22 mouse cellular contexts compared by ENCODE assay signal in the genomic region with DNA sequence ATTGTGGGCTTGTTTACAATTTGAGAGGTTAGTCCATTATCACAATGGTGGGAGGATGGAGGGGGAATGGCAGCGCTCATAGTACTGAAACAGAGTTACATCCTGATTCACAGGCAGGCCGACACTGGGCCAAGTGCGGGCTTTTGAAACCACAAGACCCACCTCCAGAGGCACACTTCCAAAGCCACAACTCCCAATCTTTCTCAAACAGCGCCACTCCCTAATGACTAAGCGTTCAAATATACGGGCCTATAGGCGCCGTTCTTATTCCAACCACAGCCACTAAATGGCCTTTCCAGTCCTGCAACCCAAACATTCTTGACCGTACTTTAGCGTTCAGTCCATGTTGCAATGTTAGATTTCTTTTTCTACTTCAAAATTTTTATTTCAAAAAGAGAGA. TPM values are rescaled to one million over a fixed set of nuclear protein-coding genes. Genes with fewer than 3 reads are reported as not detected.
DNase-seq lines count a peak whose midpoint lies in the region; ATAC-seq and TF ChIP-seq lines count a peak whose summit lies in the region.
"Had no signal": no experiment of that assay in that cellular context is flagged by ENCODE, and none has a peak within 500 bp of the region (broad histone marks: within the 10 kb centered on the region; RNA-seq: fewer than 3 reads in every experiment).

No protein-coding gene starts in this region.

- H3K4me2 ChIP-seq in lung, postnatal 0 days (replicated peaks; ENCODE audit: low read depth, low read length) = no peak overlapping the region
- peak overlapping the region; percentile 61 for H3K4me2 ChIP-seq in myocyte (ENCODE audit: low read depth)
- H3K4me2 ChIP-seq: embryonic facial prominence, embryonic 13.5 days; forebrain, embryonic 12.5 days; kidney, embryonic 15.5 days; neural tube, embryonic 15.5 days had no signal

- no peak for TF ChIP-seq POLR2A in myocyte (IDR thresholded peaks at IDR 0.05; ENCODE audit: insufficient read length, low read depth)

- TF ChIP-seq EP300 in lung, postnatal 0 days (IDR thresholded peaks at IDR 0.05) = no peak

- H3K4me1 ChIP-seq in lung, postnatal 0 days (ENCODE audit: insufficient read depth, low read depth, low read length) = no peaks in the 10 kb centered on the region
- H3K4me1 ChIP-seq: embryonic facial prominence, embryonic 13.5 days; forebrain, embryonic 12.5 days; kidney, embryonic 15.5 days; neural tube, embryonic 15.5 days had no signal

- H3K27ac ChIP-seq in lung, postnatal 0 days (ENCODE audit: low read length) = no peak overlapping the region
- H3K27ac ChIP-seq: embryonic facial prominence, embryonic 13.5 days; forebrain, embryonic 12.5 days; heart, adult 2 months; kidney, embryonic 15.5 days; layer of hippocampus, adult 2 months; left cerebral cortex, adult 2 months; neural tube, embryonic 15.5 days had no signal

- H3K27me3 ChIP-seq in C2C12 (ENCODE audit: control insufficient read depth, insufficient read depth, insufficient read length) (no peaks in the 10 kb centered on the region), myocyte (ENCODE audit: control insufficient read depth, insufficient read depth, insufficient read length) (no peaks in the 10 kb centered on the region)
- no peaks in the 10 kb centered on the region for H3K27me3 ChIP-seq in lung, postnatal 0 days (replicated peaks; ENCODE audit: insufficient read depth, low read length)
- H3K27me3 ChIP-seq: embryonic facial prominence, embryonic 13.5 days; forebrain, embryonic 12.5 days; kidney, embryonic 15.5 days; neural tube, embryonic 15.5 days had no signal

- H3K4me3 ChIP-seq in C2C12 (ENCODE audit: insufficient read depth, poor library complexity, severe bottlenecking) (no peak overlapping the region), myocyte (no peak overlapping the region)
- no peak overlapping the region for H3K4me3 ChIP-seq in lung, postnatal 0 days (ENCODE audit: low read depth, low read length)
- H3K4me3 ChIP-seq: embryonic facial prominence, embryonic 13.5 days; forebrain, embryonic 12.5 days; heart, adult 2 months; kidney, embryonic 15.5 days; layer of hippocampus, adult 2 months; left cerebral cortex, adult 2 months; neural tube, embryonic 15.5 days had no signal

- H3K36me3 ChIP-seq in C2C12 (ENCODE audit: control insufficient read depth, insufficient read depth) (no peaks in the 10 kb centered on the region), myocyte (ENCODE audit: control insufficient read depth, insufficient read depth) (no peaks in the 10 kb centered on the region)
- H3K36me3 ChIP-seq in lung, postnatal 0 days (ENCODE audit: insufficient read depth, low read length) = no peaks in the 10 kb centered on the region
- H3K36me3 ChIP-seq: embryonic facial prominence, embryonic 13.5 days; forebrain, embryonic 12.5 days; kidney, embryonic 15.5 days; neural tube, embryonic 15.5 days had no signal

- H3K9ac ChIP-seq in lung, postnatal 0 days (replicated peaks; ENCODE audit: low read depth) = no peak overlapping the region
- H3K9ac ChIP-seq: embryonic facial prominence, embryonic 13.5 days; forebrain, embryonic 12.5 days; kidney, embryonic 15.5 days; neural tube, embryonic 15.5 days had no signal

- H3ac ChIP-seq in C2C12 (ENCODE audit: control insufficient read depth, insufficient read length, low read depth) = no peak overlapping the region
- H3ac ChIP-seq in myocyte (ENCODE audit: control insufficient read depth, insufficient read length) = no peak overlapping the region

- peak; percentile 76 for ATAC-seq in lung, postnatal 0 days
- no peak for ATAC-seq in inflammation-experienced regulatory T-cells, adult 6 months
- ATAC-seq: hindbrain, embryonic 16.5 days had no signal

- TF ChIP-seq CTCF in C2C12 (IDR thresholded peaks at IDR 0.05; ENCODE audit: control insufficient read depth, insufficient read depth, insufficient read length) = no peak
- peak; percentile 6; the same call in 1 of the 2 replicates for TF ChIP-seq CTCF in lung, postnatal 0 days (IDR thresholded peaks at IDR 0.05)

- H3K9me3 ChIP-seq in lung, postnatal 0 days (ENCODE audit: low read length) = no peaks in the 10 kb centered on the region
- H3K9me3 ChIP-seq: embryonic facial prominence, embryonic 13.5 days; forebrain, embryonic 12.5 days; kidney, embryonic 15.5 days; neural tube, embryonic 15.5 days had no signal

- 59% methylated on average over 10 of the region's 10 CpGs for WGBS in lung, postnatal 0 days

- no peaks in the 10 kb centered on the region for H3K79me3 ChIP-seq in C2C12 (ENCODE audit: low read depth)

- no peaks in the 10 kb centered on the region for H3K79me2 ChIP-seq in C2C12 (ENCODE audit: control insufficient read depth, insufficient read depth)
- H3K79me2 ChIP-seq in myocyte (ENCODE audit: control insufficient read depth, insufficient read depth) = no peaks in the 10 kb centered on the region

- DNase-seq in NIH3T3 (ENCODE audit: low read depth) = peak; percentile 93
- DNase-seq in lung, postnatal 0 days (ENCODE audit: low spot score) = peak; percentile 78
- DNase-seq in B cell, adult 2 months = no peak
- DNase-seq in spleen, postnatal 36 days (ENCODE audit: low spot score in 2 of 2) = no peak
- DNase-seq: cerebellum, adult 9-11 months; heart, postnatal 14 days; right cerebral cortex, adult 18-20 months; spleen, adult 18-20 months had no signal

TF ChIP-seq in C2C12, 6 proteins besides CTCF, POLR2A, EP300 and RAD21:
- TF ChIP-seq MYOD1 (IDR thresholded peaks at IDR 0.05; ENCODE audit: control insufficient read depth, insufficient read length, low read depth) = no peak
- peak; percentile 16 for TF ChIP-seq FOSL1 (IDR thresholded peaks at IDR 0.05; ENCODE audit: insufficient read depth, low read length, poor library complexity, severe bottlenecking)
- peak; percentile 50 for TF ChIP-seq CEBPB (IDR thresholded peaks at IDR 0.05; ENCODE audit: low read depth)

TF ChIP-seq in myocyte, 11 proteins besides CTCF, POLR2A, EP300 and RAD21:
- no peak for TF ChIP-seq MAX (IDR thresholded peaks at IDR 0.05; ENCODE audit: low read depth)
- TF ChIP-seq E2F4 (IDR thresholded peaks at IDR 0.05; ENCODE audit: insufficient read depth) = no peak
- no peak for TF ChIP-seq CEBPB (IDR thresholded peaks at IDR 0.05; ENCODE audit: insufficient read depth, poor library complexity, severe bottlenecking)
- TF ChIP-seq MYOD1 (IDR thresholded peaks at IDR 0.05; ENCODE audit: control insufficient read depth in 1 of 3, insufficient read length in 2 of 3, low read depth in 2 of 3) = no peak
- no peak for TF ChIP-seq POLR2AphosphoS2 (IDR thresholded peaks at IDR 0.05; ENCODE audit: insufficient read length, low read depth)
- no peak for TF ChIP-seq SRF (IDR thresholded peaks at IDR 0.05; ENCODE audit: control insufficient read depth, insufficient read length, low read depth)
- no peak for TF ChIP-seq REST (IDR thresholded peaks at IDR 0.05; ENCODE audit: insufficient read depth, insufficient read length)
- TF ChIP-seq TCF3 (IDR thresholded peaks at IDR 0.05; ENCODE audit: insufficient read length, low read depth) = no peak
- no peak for TF ChIP-seq MYOG (IDR thresholded peaks at IDR 0.05; ENCODE audit: control insufficient read depth in 1 of 3, insufficient read depth in 1 of 3, insufficient read length in 2 of 3, low read depth in 2 of 3)
- TF ChIP-seq USF1 (IDR thresholded peaks at IDR 0.05; ENCODE audit: low read depth) = no peak
- no peak for TF ChIP-seq TCF12 (IDR thresholded peaks at IDR 0.05; ENCODE audit: insufficient read depth, poor library complexity, severe bottlenecking)
TF ChIP-seq in myocyte: peak in this region for 0.

RNA-seq across cellular contexts. Expression of a gene that starts 47.9 kb away (rescaled TPM):
- polyA plus RNA-seq in C2C12 (2012; fragmentation: generic; extraction: Trizol) (not detected), myocyte (2012; fragmentation: generic; extraction: Trizol) (not detected)
- not detected in 2 replicates for polyA plus RNA-seq in lung, postnatal 0 days (2015; fragmentation: Nextera tagmentation; extraction: Ambion mirVana)
- polyA plus RNA-seq in inflammation-experienced regulatory T-cells, adult 6 months (2017; shearing (Covaris generic)) = not detected
- polyA plus RNA-seq: brain, embryonic 14.5 days; embryonic facial prominence, embryonic 13.5 days; forebrain, embryonic 12.5 days; heart, adult 2 months; hindbrain, embryonic 16.5 days; kidney, embryonic 15.5 days; liver, adult 2 months; midbrain, postnatal 0 days; neural tube, embryonic 15.5 days had no signal

Comparison
In these comparisons a context has a peak if more than half of its experiments do, and no peak if none do; other contexts are left out.
1. DNase-seq: peak in NIH3T3 (single experiment) and lung, postnatal 0 days (single experiment); none in B cell, adult 2 months (0 of 2) and spleen, postnatal 36 days (0 of 2).